Mouse (Mus musculus): ENCODE results near the gene Lipc. TPM values are rescaled to one million over a fixed set of nuclear protein-coding genes. Genes with fewer than 3 reads are reported as not detected.

Lipc gene
- polyA plus RNA-seq, 1 experiment from 2014 or later, result 0.56 TPM

DNA sequence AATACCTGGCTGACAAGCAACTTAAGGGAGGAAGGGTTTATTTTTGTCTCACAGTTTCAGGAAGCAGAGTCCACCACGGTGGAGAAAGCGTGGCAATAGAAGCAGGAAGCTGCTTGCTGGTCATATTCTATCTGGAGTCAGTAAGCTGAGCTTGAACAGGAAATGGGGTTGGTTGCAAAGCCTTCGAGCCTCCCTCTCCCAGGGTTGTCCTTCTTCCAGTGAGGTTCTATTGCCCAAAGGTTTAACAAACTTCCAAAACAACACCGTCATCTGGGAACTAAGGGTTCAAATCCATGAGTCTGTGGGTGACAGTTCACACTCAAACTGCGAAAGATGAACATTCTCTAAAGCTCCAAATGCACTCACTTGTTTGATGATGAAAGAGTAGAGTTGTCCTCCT is 27.1 kb upstream of the Lipc start:
- H3K9me3 ChIP-seq (replicated peaks; ENCODE audit: control insufficient read depth, low read length), result peaks cover 6% of the 10 kb centered on the region
- H3K4me2 ChIP-seq (ENCODE audit: low read depth, low read length), result no peak overlapping the region
- no peaks in the 10 kb centered on the region for H3K27me3 ChIP-seq (ENCODE audit: control insufficient read depth, insufficient read depth, low read length)
- H3K27ac ChIP-seq (ENCODE audit: low read length), result no peak overlapping the region
- no peak overlapping the region for H3K4me3 ChIP-seq (ENCODE audit: low read length)
- no peak overlapping the region for H3K9ac ChIP-seq (ENCODE audit: low read length)
- 73% methylated on average over 5 of the region's 5 CpGs for WGBS
- no peaks in the 10 kb centered on the region for H3K36me3 ChIP-seq (ENCODE audit: control insufficient read depth, insufficient read depth)
- no peaks in the 10 kb centered on the region for H3K4me1 ChIP-seq (ENCODE audit: control insufficient read depth, insufficient read depth, low read length)
- ATAC-seq (replicated peaks; ENCODE audit: extremely low read depth, insufficient read depth, low FRiP score), result no peak

DNA sequence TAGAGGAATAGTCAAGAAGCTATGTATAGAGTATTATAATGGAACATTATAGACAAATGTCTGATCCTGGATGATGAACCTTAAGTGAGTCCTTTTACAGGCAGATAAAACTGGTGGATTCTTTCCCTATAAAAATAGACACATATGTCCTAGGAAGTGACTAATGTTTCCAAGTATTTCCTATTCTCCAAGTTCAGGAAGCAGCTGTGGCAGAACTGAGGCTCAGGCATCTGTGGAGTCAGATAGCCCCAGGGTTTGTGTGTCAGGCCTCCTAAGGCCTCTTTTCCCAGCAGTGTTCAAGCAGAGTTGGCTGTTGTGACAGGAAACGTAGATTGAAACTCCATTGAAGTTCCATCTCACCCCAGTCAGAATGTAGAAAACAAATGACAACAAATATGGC is 25.4 kb upstream of the Lipc start:
- H3K9ac ChIP-seq (ENCODE audit: low read length), result no peak overlapping the region
- no peaks in the 10 kb centered on the region for H3K27me3 ChIP-seq (ENCODE audit: control insufficient read depth, insufficient read depth, low read length)
- peaks cover 6% of the 10 kb centered on the region for H3K9me3 ChIP-seq (replicated peaks; ENCODE audit: control insufficient read depth, low read length)
- no peak overlapping the region for H3K4me2 ChIP-seq (ENCODE audit: low read depth, low read length)
- WGBS, result 42% methylated on average over 1 of the region's 1 CpGs
- H3K36me3 ChIP-seq (ENCODE audit: control insufficient read depth, insufficient read depth), result no peaks in the 10 kb centered on the region
- peak; percentile 76 for ATAC-seq (replicated peaks; ENCODE audit: extremely low read depth, insufficient read depth, low FRiP score)
- H3K4me1 ChIP-seq (ENCODE audit: control insufficient read depth, insufficient read depth, low read length), result no peaks in the 10 kb centered on the region
- peak overlapping the region; percentile 68 for H3K27ac ChIP-seq (ENCODE audit: low read length)
- H3K4me3 ChIP-seq (ENCODE audit: low read length), result no peak overlapping the region

GRCm38 (mm10) chr9:70975921-70976320 is 23.9 kb upstream of the Lipc start:
- Histone ChIP-seq H3K27me3 (ENCODE audit: control insufficient read depth, insufficient read depth, low read length) (no peaks in the 10 kb centered on the region), H3K9me3 (replicated peaks; ENCODE audit: control insufficient read depth, low read length) (peaks cover 6% of the 10 kb centered on the region), H3K4me1 (ENCODE audit: control insufficient read depth, insufficient read depth, low read length) (no peaks in the 10 kb centered on the region), H3K36me3 (ENCODE audit: control insufficient read depth, insufficient read depth) (no peaks in the 10 kb centered on the region), H3K9ac (ENCODE audit: low read length) (no peak overlapping the region), H3K27ac (ENCODE audit: low read length) (no peak overlapping the region), H3K4me2 (ENCODE audit: low read depth, low read length) (no peak overlapping the region), H3K4me3 (ENCODE audit: low read length) (no peak overlapping the region)
- 84% methylated on average over 2 of the region's 2 CpGs for WGBS
- ATAC-seq (replicated peaks; ENCODE audit: extremely low read depth, insufficient read depth, low FRiP score), result no peak

DNA sequence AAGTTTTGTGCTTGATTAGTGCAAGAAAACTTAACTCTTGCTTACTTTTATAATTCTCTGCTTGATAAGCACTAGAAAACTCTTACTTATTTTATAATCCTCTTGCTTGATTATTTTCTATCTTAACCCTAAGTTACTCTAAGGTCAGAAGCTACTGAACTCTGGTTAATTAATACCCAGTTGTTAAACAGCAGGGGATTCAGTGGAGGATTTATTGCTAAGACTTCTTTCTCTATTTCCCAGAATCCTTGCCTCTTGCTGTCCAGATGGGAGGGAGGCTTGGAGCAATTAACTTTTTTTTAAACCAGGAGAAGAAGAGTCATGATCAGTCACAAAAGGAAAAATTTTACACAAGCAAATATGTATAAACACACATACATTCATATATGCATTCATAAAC is 21.3 kb upstream of the Lipc start:
- Histone ChIP-seq H3K4me3 (ENCODE audit: low read length) (no peak overlapping the region), H3K9ac (ENCODE audit: low read length) (no peak overlapping the region), H3K4me2 (ENCODE audit: low read depth, low read length) (no peak overlapping the region), H3K27ac (ENCODE audit: low read length) (no peak overlapping the region), H3K36me3 (ENCODE audit: control insufficient read depth, insufficient read depth) (no peaks in the 10 kb centered on the region), H3K9me3 (replicated peaks; ENCODE audit: control insufficient read depth, low read length) (no peaks in the 10 kb centered on the region), H3K4me1 (ENCODE audit: control insufficient read depth, insufficient read depth, low read length) (no peaks in the 10 kb centered on the region), H3K27me3 (ENCODE audit: control insufficient read depth, insufficient read depth, low read length) (no peaks in the 10 kb centered on the region)
- no peak for ATAC-seq (replicated peaks; ENCODE audit: extremely low read depth, insufficient read depth, low FRiP score)

DNA sequence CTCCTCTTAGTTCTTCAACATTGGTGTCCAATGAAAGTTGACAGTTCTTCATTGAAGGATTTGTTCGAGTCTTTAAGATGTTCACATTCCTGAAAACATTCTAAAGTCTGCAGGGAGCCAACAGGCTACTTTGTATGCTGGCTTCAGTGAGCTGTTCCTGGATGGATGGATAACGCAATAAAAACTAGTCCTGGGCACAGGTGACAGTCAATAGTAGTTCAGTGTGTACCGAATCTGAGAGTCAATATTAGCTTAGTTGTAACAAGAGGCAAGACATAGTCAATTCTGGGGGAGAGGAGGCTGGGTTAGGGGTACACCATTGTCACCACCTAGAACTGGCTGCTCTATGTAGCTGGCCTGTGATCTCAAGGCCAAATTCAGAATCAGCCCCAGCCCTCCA is 17.2 kb upstream of the Lipc start:
- WGBS, result 72% methylated on average over 3 of the region's 3 CpGs
- H3K9me3 ChIP-seq (replicated peaks; ENCODE audit: control insufficient read depth, low read length), result no peaks in the 10 kb centered on the region
- no peak overlapping the region for H3K4me3 ChIP-seq (ENCODE audit: low read length)
- no peaks in the 10 kb centered on the region for H3K36me3 ChIP-seq (ENCODE audit: control insufficient read depth, insufficient read depth)
- no peak for ATAC-seq (replicated peaks; ENCODE audit: extremely low read depth, insufficient read depth, low FRiP score)
- no peak overlapping the region for H3K27ac ChIP-seq (ENCODE audit: low read length)
- no peaks in the 10 kb centered on the region for H3K4me1 ChIP-seq (ENCODE audit: control insufficient read depth, insufficient read depth, low read length)
- no peak overlapping the region for H3K9ac ChIP-seq (ENCODE audit: low read length)
- no peak overlapping the region for H3K4me2 ChIP-seq (ENCODE audit: low read depth, low read length)
- H3K27me3 ChIP-seq (ENCODE audit: control insufficient read depth, insufficient read depth, low read length), result no peaks in the 10 kb centered on the region

GRCm38 (mm10) chr9:70965999-70966994 is 14.3 kb upstream of the Lipc start:
- WGBS, result 78% methylated on average over 17 of the region's 17 CpGs
- Histone ChIP-seq H3K4me3 (ENCODE audit: low read length) (no peak overlapping the region), H3K27ac (ENCODE audit: low read length) (no peak overlapping the region), H3K27me3 (ENCODE audit: control insufficient read depth, insufficient read depth, low read length) (no peaks in the 10 kb centered on the region), H3K4me2 (ENCODE audit: low read depth, low read length) (no peak overlapping the region), H3K36me3 (ENCODE audit: control insufficient read depth, insufficient read depth) (no peaks in the 10 kb centered on the region), H3K9me3 (replicated peaks; ENCODE audit: control insufficient read depth, low read length) (no peaks in the 10 kb centered on the region), H3K9ac (ENCODE audit: low read length) (no peak overlapping the region), H3K4me1 (ENCODE audit: control insufficient read depth, insufficient read depth, low read length) (no peaks in the 10 kb centered on the region)
- ATAC-seq (replicated peaks; ENCODE audit: extremely low read depth, insufficient read depth, low FRiP score), result no peak

- 84% methylated on average over 2 of the region's 2 CpGs for WGBS
- H3K9ac ChIP-seq (ENCODE audit: low read length), result no peak overlapping the region
- ATAC-seq (replicated peaks; ENCODE audit: extremely low read depth, insufficient read depth, low FRiP score), result no peak
- H3K4me3 ChIP-seq (ENCODE audit: low read length), result no peak overlapping the region
- no peak overlapping the region for H3K27ac ChIP-seq (ENCODE audit: low read length)
- H3K4me1 ChIP-seq (ENCODE audit: control insufficient read depth, insufficient read depth, low read length), result no peaks in the 10 kb centered on the region
- no peaks in the 10 kb centered on the region for H3K27me3 ChIP-seq (ENCODE audit: control insufficient read depth, insufficient read depth, low read length)
- H3K9me3 ChIP-seq (replicated peaks; ENCODE audit: control insufficient read depth, low read length), result no peaks in the 10 kb centered on the region
- no peak overlapping the region for H3K4me2 ChIP-seq (ENCODE audit: low read depth, low read length)
- no peaks in the 10 kb centered on the region for H3K36me3 ChIP-seq (ENCODE audit: control insufficient read depth, insufficient read depth)
Observed at GRCm38 (mm10) chr9:70965422-70965821, 13.4 kb upstream of the Lipc start.

GRCm38 (mm10) chr9:70965011-70965410 is 13.0 kb upstream of the Lipc start:
- H3K27me3 ChIP-seq (ENCODE audit: control insufficient read depth, insufficient read depth, low read length), result no peaks in the 10 kb centered on the region
- H3K4me1 ChIP-seq (ENCODE audit: control insufficient read depth, insufficient read depth, low read length), result no peaks in the 10 kb centered on the region
- no peak overlapping the region for H3K27ac ChIP-seq (ENCODE audit: low read length)
- no peaks in the 10 kb centered on the region for H3K9me3 ChIP-seq (replicated peaks; ENCODE audit: control insufficient read depth, low read length)
- WGBS, result 62% methylated on average over 4 of the region's 4 CpGs
- H3K9ac ChIP-seq (ENCODE audit: low read length), result no peak overlapping the region
- no peaks in the 10 kb centered on the region for H3K36me3 ChIP-seq (ENCODE audit: control insufficient read depth, insufficient read depth)
- H3K4me3 ChIP-seq (ENCODE audit: low read length), result no peak overlapping the region
- no peak overlapping the region for H3K4me2 ChIP-seq (ENCODE audit: low read depth, low read length)
- no peak for ATAC-seq (replicated peaks; ENCODE audit: extremely low read depth, insufficient read depth, low FRiP score)

GRCm38 (mm10) chr9:70963461-70963891 is 11.4 kb upstream of the Lipc start:
- H3K9me3 ChIP-seq (replicated peaks; ENCODE audit: control insufficient read depth, low read length), result no peaks in the 10 kb centered on the region
- no peak overlapping the region for H3K4me3 ChIP-seq (ENCODE audit: low read length)
- no peaks in the 10 kb centered on the region for H3K27me3 ChIP-seq (ENCODE audit: control insufficient read depth, insufficient read depth, low read length)
- H3K36me3 ChIP-seq (ENCODE audit: control insufficient read depth, insufficient read depth), result no peaks in the 10 kb centered on the region
- ATAC-seq (replicated peaks; ENCODE audit: extremely low read depth, insufficient read depth, low FRiP score), result no peak
- no peak overlapping the region for H3K27ac ChIP-seq (ENCODE audit: low read length)
- WGBS, result 78% methylated on average over 7 of the region's 7 CpGs
- H3K9ac ChIP-seq (ENCODE audit: low read length), result no peak overlapping the region
- no peak overlapping the region for H3K4me2 ChIP-seq (ENCODE audit: low read depth, low read length)
- H3K4me1 ChIP-seq (ENCODE audit: control insufficient read depth, insufficient read depth, low read length), result no peaks in the 10 kb centered on the region
